Mouse (Mus musculus): ENCODE measurements around the gene Wipf1. TPM values are rescaled to one million over a fixed set of nuclear protein-coding genes. Genes with fewer than 3 reads are reported as not detected.
"Not testable (repeated sequence)": the region's sequence is repeated elsewhere in the genome, so short reads cannot be mapped to it uniquely, and the experiment has no call there.

The Wipf1 gene
- polyA plus RNA-seq, 1 experiment from 2014 or later, result 2.9 TPM

DNA sequence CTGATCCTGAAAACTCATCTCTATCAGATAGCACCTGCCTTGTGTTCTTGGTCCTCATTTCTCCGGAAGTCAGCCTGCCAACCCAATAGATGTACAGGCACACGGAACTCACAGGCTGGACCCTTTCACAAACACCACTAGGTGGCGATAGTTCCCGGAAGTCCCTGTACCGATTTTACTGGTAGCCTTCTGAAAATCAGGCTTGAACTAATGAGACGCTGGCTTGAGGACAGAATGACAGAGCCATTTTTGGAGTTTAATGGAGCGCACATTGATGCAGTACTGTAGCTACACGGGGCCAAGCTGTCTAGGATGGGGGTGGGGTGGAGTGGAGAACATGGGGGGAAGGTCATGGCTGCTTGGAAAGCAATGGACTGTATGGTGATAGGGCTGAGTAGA is 32.1 kb upstream of the Wipf1 start:
- peak overlapping the region; percentile 39; the same call in 1 of the 2 replicates for H3K9ac ChIP-seq
- peak overlapping the region; percentile 62 for H3K4me2 ChIP-seq
- no peaks in the 10 kb centered on the region for H3K36me3 ChIP-seq
- no peak overlapping the region; the same call in 1 of the 2 replicates for H3K27ac ChIP-seq (replicated peaks)
- H3K4me3 ChIP-seq, result peak overlapping the region; percentile 42
- H3K27me3 ChIP-seq, result no peaks in the 10 kb centered on the region
- H3K9me3 ChIP-seq, result no peaks in the 10 kb centered on the region
- H3K4me1 ChIP-seq (replicated peaks), result peaks cover 17% of the 10 kb centered on the region
- peak; percentile 76 for ATAC-seq (ENCODE audit: low FRiP score, low read depth)
- WGBS, result 5% methylated on average over 8 of the region's 8 CpGs

DNA sequence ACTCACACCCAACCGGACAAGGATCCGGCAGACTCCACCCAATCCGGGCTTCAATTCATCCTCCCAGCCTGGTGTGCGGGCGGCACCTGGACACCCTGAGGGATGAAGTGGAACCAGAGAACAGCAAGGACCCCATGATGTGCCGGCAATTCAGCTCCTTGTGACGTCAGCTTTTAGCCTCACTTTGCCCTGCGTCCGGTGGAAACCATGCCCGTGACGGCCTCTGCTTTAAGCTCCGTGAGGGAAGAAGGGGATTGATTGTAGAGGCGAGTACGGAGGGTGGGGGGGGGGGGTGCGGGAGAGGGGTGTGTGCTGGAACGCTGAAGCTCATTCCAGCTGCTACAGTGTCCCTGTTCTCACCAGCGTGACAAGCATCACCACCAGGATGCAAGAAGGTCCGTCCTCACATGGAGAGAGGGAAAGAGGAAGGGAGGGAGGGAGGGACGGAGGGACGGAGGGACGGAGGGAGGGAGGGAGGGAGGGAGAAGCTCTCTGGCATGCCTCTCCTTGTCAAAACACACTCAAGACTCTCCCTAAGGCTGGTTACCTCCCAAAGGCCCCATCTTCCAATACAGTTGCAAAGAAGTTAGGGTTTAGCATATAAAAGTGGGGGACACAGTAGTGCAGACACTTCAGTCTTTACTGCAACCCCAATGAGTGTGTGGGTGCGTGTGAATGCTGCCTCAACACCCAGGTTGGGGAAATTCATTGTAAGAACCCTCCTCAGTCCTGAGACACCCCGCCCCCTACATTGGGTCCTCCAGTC is 31.5 kb upstream of the Wipf1 start:
- WGBS, result 3% methylated on average over 22 of the region's 23 CpGs
- Histone ChIP-seq H3K36me3 (no peaks in the 10 kb centered on the region), H3K27ac (replicated peaks) (peak overlapping the region; percentile 8; the same call in 1 of the 2 replicates), H3K4me2 (peak overlapping the region; percentile 62), H3K9ac (peak overlapping the region; percentile 39), H3K4me1 (replicated peaks) (peaks cover 15% of the 10 kb centered on the region), H3K9me3 (no peaks in the 10 kb centered on the region), H3K27me3 (no peaks in the 10 kb centered on the region), H3K4me3 (peak overlapping the region; percentile 42)
- ATAC-seq (ENCODE audit: low FRiP score, low read depth), result peak; percentile 60

- no peak for ATAC-seq (ENCODE audit: low FRiP score, low read depth)
- Histone ChIP-seq H3K9ac (peak overlapping the region; percentile 39), H3K4me3 (peak overlapping the region; percentile 42), H3K9me3 (no peaks in the 10 kb centered on the region), H3K27me3 (no peaks in the 10 kb centered on the region), H3K4me1 (replicated peaks) (peaks cover 12% of the 10 kb centered on the region), H3K4me2 (peak overlapping the region; percentile 62), H3K36me3 (no peaks in the 10 kb centered on the region), H3K27ac (replicated peaks) (no peak overlapping the region)
- 42% methylated on average over 7 of the region's 7 CpGs for WGBS
Measured at GRCm38 (mm10) chr2:73560445-73560844, 30.9 kb upstream of the Wipf1 start.

DNA sequence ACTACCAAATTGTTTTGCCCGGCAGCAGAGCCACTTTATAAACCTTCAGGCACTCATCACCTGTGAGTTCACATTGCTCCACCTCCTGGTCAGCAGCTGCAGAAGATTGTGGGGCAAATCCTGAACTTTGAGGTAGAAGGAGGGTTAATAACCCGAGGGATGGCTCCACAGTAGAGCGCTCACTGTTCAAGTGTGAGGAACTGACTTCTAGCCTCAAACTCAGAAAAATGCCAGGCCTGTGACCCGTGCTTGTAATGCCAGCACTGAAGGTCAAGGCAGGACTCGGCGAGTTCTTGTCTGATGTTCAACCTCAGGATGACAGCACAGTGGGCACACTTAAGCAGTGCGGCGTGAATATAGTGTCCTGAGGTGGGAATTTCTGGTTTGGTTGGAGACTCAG is 28.4 kb upstream of the Wipf1 start:
- H3K36me3 ChIP-seq, result no peaks in the 10 kb centered on the region
- no peak overlapping the region for H3K9ac ChIP-seq
- H3K4me1 ChIP-seq (replicated peaks), result peaks cover 12% of the 10 kb centered on the region
- no peak overlapping the region for H3K4me3 ChIP-seq
- no peak overlapping the region for H3K27ac ChIP-seq (replicated peaks)
- H3K4me2 ChIP-seq, result no peak overlapping the region
- no peak for ATAC-seq (ENCODE audit: low FRiP score, low read depth)
- no peaks in the 10 kb centered on the region for H3K9me3 ChIP-seq
- 88% methylated on average over 8 of the region's 8 CpGs for WGBS
- no peaks in the 10 kb centered on the region for H3K27me3 ChIP-seq

DNA sequence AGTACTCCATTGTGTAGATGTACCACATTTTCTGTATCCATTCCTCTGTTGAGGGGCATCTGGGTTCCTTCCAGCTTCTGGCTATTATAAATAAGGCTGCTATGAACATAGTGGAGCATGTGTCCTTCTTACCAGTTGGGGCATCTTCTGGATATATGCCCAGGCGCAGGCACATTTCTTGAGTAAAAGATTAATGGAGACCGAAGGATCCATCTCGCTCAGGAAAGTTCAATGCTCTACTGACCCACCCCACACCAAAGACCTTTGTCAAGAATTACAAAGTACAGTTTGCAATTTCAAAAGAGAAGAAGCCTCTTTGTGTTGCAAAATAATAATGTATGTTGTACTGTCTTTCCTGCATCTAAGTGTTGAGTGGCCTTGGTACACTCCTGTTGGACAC is 27.5 kb upstream of the Wipf1 start:
- not testable (repeated sequence) for H3K27ac ChIP-seq (replicated peaks); H3K4me3 ChIP-seq; H3K36me3 ChIP-seq; ATAC-seq (ENCODE audit: low FRiP score, low read depth); H3K9me3 ChIP-seq; H3K27me3 ChIP-seq; H3K9ac ChIP-seq; H3K4me2 ChIP-seq
- 96% methylated on average over 3 of the region's 3 CpGs for WGBS
- H3K4me1 ChIP-seq (replicated peaks), result peaks cover 12% of the 10 kb centered on the region

GRCm38 (mm10) chr2:73554389-73554788 is 24.9 kb upstream of the Wipf1 start:
- H3K4me2 ChIP-seq, result no peak overlapping the region
- no peak overlapping the region for H3K27ac ChIP-seq (replicated peaks)
- H3K9ac ChIP-seq, result no peak overlapping the region
- no peaks in the 10 kb centered on the region for H3K4me1 ChIP-seq (replicated peaks)
- H3K27me3 ChIP-seq, result no peaks in the 10 kb centered on the region
- 76% methylated on average over 3 of the region's 3 CpGs for WGBS
- no peak for ATAC-seq (ENCODE audit: low FRiP score, low read depth)
- H3K36me3 ChIP-seq, result no peaks in the 10 kb centered on the region
- H3K9me3 ChIP-seq, result no peaks in the 10 kb centered on the region
- no peak overlapping the region for H3K4me3 ChIP-seq

DNA sequence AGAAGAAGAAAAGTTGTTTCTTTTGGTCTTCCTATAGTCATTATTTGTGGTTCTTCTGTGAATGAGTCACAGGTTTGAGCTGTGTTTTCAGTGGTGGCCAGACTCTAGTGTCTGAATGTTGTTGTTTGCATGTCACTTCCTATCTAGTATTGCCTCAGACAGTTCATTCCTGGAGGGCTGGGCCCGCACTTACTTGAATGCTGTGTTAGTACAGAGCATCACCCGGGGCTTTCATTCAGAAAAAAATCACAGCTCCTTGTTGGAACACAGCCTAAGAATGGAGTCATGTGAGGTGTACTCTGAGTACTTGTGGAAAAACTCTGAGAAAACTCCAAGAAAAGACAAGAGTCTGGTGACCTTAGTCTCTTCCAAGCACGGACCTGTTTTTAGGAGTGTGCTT is 23.4 kb upstream of the Wipf1 start:
- ATAC-seq (ENCODE audit: low FRiP score, low read depth), result no peak

DNA sequence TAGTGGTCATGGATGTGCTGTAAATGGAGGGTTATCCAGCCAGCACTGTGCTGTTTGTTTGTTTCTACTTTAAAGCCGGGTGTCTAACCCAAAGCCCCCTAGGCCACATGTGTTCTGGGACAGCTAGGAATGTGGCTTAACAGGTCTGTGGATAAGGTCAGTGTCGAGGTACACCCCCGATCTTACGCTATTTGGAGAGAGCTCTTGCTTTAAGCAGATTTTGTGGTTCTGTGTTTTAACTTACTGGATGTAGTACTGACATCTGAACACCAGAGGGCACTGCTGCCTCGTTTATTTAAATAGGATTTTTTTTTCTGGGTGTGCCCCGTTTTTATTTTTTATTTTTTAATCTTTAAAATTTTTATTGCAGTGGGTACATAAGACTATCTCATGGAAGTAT is 21.2 kb upstream of the Wipf1 start:
- no peak overlapping the region for H3K9ac ChIP-seq
- peak overlapping the region; percentile 35; the same call in 1 of the 2 replicates for H3K4me2 ChIP-seq
- 21% methylated on average over 6 of the region's 6 CpGs for WGBS
- no peak overlapping the region; the same call in 1 of the 2 replicates for H3K4me3 ChIP-seq
- no peaks in the 10 kb centered on the region for H3K27me3 ChIP-seq
- no peaks in the 10 kb centered on the region for H3K9me3 ChIP-seq
- no peak overlapping the region for H3K27ac ChIP-seq (replicated peaks)
- H3K4me1 ChIP-seq (replicated peaks), result no peaks in the 10 kb centered on the region
- ATAC-seq (ENCODE audit: low FRiP score, low read depth), result no peak
- H3K36me3 ChIP-seq, result no peaks in the 10 kb centered on the region

More for the DNA sequence above, 23.4 kb upstream of the Wipf1 start:
- Histone ChIP-seq H3K4me1 (replicated peaks) (no peaks in the 10 kb centered on the region), H3K27me3 (no peaks in the 10 kb centered on the region), H3K36me3 (no peaks in the 10 kb centered on the region), H3K4me2 (no peak overlapping the region), H3K4me3 (no peak overlapping the region), H3K9me3 (no peaks in the 10 kb centered on the region), H3K27ac (replicated peaks) (no peak overlapping the region), H3K9ac (no peak overlapping the region)
- WGBS, result 82% methylated on average over 3 of the region's 3 CpGs

DNA sequence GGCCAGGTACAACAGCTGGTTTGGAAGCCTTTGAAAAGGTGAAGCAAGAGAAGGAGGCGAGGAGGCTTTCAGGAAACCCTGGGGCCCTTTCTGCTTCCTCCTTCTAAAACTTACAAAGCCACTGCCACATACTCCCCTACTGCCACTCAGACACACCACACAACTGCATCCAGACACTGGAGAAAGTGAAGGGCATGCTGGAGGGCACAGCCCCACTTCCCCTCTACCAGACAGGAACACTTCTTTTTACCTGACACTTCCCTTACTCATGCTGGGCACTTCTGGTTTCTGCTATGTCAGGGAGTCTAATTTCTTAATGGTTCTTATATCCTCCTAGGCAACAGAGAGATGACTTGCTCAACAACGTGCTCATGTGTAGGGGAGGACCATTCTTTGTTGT is 19.0 kb upstream of the Wipf1 start:
- WGBS, result 71% methylated on average over 2 of the region's 2 CpGs
- H3K4me2 ChIP-seq, result no peak overlapping the region
- H3K27me3 ChIP-seq, result no peaks in the 10 kb centered on the region
- no peak overlapping the region for H3K27ac ChIP-seq (replicated peaks)
- no peaks in the 10 kb centered on the region for H3K9me3 ChIP-seq
- no peak overlapping the region for H3K4me3 ChIP-seq
- H3K4me1 ChIP-seq (replicated peaks), result no peaks in the 10 kb centered on the region
- no peak for ATAC-seq (ENCODE audit: low FRiP score, low read depth)
- no peaks in the 10 kb centered on the region for H3K36me3 ChIP-seq
- no peak overlapping the region for H3K9ac ChIP-seq

DNA sequence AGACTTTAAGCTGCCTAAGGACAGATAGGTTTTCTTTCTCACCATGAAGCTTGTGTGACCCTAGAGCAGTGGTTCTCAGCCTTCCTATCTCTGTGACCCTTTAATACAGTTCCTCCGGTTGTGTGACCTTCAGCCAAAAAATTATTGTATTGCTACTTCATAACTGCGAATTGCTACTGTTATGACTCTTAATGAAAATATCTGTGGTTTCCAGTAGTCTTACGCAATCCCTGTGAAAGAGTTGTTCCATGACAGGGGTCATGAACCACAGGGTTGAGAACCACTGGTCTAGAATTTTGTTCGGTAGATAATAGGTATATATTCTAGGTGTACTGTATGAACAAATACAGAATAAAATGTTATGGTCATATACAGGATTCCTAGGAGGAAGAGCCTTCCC is 17.7 kb upstream of the Wipf1 start:
- ATAC-seq (ENCODE audit: low FRiP score, low read depth), result no peak
- Histone ChIP-seq H3K9ac (no peak overlapping the region), H3K36me3 (no peaks in the 10 kb centered on the region), H3K4me2 (no peak overlapping the region), H3K4me1 (replicated peaks) (no peaks in the 10 kb centered on the region), H3K9me3 (no peaks in the 10 kb centered on the region), H3K27me3 (no peaks in the 10 kb centered on the region), H3K4me3 (no peak overlapping the region), H3K27ac (replicated peaks) (no peak overlapping the region)
- 90% methylated on average over 4 of the region's 4 CpGs for WGBS

GRCm38 (mm10) chr2:73545556-73545955 is 16.0 kb upstream of the Wipf1 start:
- H3K36me3 ChIP-seq, result no peaks in the 10 kb centered on the region
- 84% methylated on average over 2 of the region's 2 CpGs for WGBS
- H3K9me3 ChIP-seq, result no peaks in the 10 kb centered on the region
- no peak overlapping the region for H3K4me3 ChIP-seq
- no peak for ATAC-seq (ENCODE audit: low FRiP score, low read depth)
- H3K4me1 ChIP-seq (replicated peaks), result no peaks in the 10 kb centered on the region
- no peak overlapping the region for H3K27ac ChIP-seq (replicated peaks)
- H3K27me3 ChIP-seq, result no peaks in the 10 kb centered on the region
- no peak overlapping the region for H3K9ac ChIP-seq
- H3K4me2 ChIP-seq, result no peak overlapping the region

- Histone ChIP-seq H3K4me3 (no peak overlapping the region), H3K36me3 (no peaks in the 10 kb centered on the region), H3K4me1 (replicated peaks) (0 out of 2 replicates have a peak, but pooled peaks cover 3% of the 10 kb centered on the region), H3K27me3 (no peaks in the 10 kb centered on the region), H3K27ac (replicated peaks) (no peak overlapping the region), H3K9ac (no peak overlapping the region), H3K9me3 (no peaks in the 10 kb centered on the region), H3K4me2 (peak overlapping the region; percentile 20; the same call in 1 of the 2 replicates)
- WGBS, result 42% methylated on average over 16 of the region's 16 CpGs
- ATAC-seq (ENCODE audit: low FRiP score, low read depth), result no peak
Measured at GRCm38 (mm10) chr2:73540450-73541162, 11.1 kb upstream of the Wipf1 start.
